Mouse (Mus musculus) adrenal gland, postnatal 25 days (tissue): Measurements from ENCODE around the gene Rgl1. TPM values are rescaled to one million over a fixed set of nuclear protein-coding genes. Genes with fewer than 3 reads are reported as not detected.

Experiments used
- DNase-seq: peaks from one replicate; pipeline ENCODE4 v3.0.0; 2021; ENCODE audit warnings: mixed read lengths
- total RNA-seq: library from RNA; stranded (reverse); gene quantifications from 2 replicates; pipeline ENCODE4 v1.2.3, GENCODE M21; 2021

Gene Rgl1
- total RNA-seq, 1 experiment from 2014 or later, result 31.1 TPM

GRCm38 (mm10) chr1:152542747-152543378 is 223.3 kb downstream of the Rgl1 start:
- no peak for DNase-seq

- DNase-seq, result no peak
Measured at GRCm38 (mm10) chr1:152540304-152540887, 225.8 kb downstream of the Rgl1 start.

- DNase-seq, result no peak
Measured at GRCm38 (mm10) chr1:152538817-152539216, 227.3 kb downstream of the Rgl1 start.

GRCm38 (mm10) chr1:152537186-152537585 is 229.0 kb downstream of the Rgl1 start:
- DNase-seq, result no peak

GRCm38 (mm10) chr1:152536416-152537018 is 229.6 kb downstream of the Rgl1 start:
- DNase-seq, result peak; percentile 77

GRCm38 (mm10) chr1:152534531-152534930 is 231.6 kb downstream of the Rgl1 start:
- no peak for DNase-seq

GRCm38 (mm10) chr1:152531498-152531897 is 234.7 kb downstream of the Rgl1 start:
- DNase-seq, result peak; percentile 15

- no peak for DNase-seq
Measured at GRCm38 (mm10) chr1:152528778-152529177, 237.4 kb downstream of the Rgl1 start.

- no peak for DNase-seq
Measured at GRCm38 (mm10) chr1:152528214-152528613, 237.9 kb downstream of the Rgl1 start.

- no peak for DNase-seq
Measured at GRCm38 (mm10) chr1:152526154-152526553, 240.0 kb downstream of the Rgl1 start.

- peak; percentile 52 for DNase-seq
Measured at GRCm38 (mm10) chr1:152524987-152525648, 241.0 kb downstream of the Rgl1 start.

- no peak for DNase-seq
Measured at GRCm38 (mm10) chr1:152524098-152524892, 241.9 kb downstream of the Rgl1 start.

GRCm38 (mm10) chr1:152523292-152523691 is 242.9 kb downstream of the Rgl1 start:
- DNase-seq, result no peak

- no peak for DNase-seq
Measured at GRCm38 (mm10) chr1:152522226-152522625, 243.9 kb downstream of the Rgl1 start.

GRCm38 (mm10) chr1:152520798-152521575 is 245.2 kb downstream of the Rgl1 start:
- DNase-seq, result peak; percentile 61

- no peak for DNase-seq
Measured at GRCm38 (mm10) chr1:152518971-152519370, 247.2 kb downstream of the Rgl1 start.

GRCm38 (mm10) chr1:152517057-152517570 is 249.0 kb downstream of the Rgl1 start:
- DNase-seq, result no peak

GRCm38 (mm10) chr1:152514256-152514655 is 251.9 kb downstream of the Rgl1 start:
- DNase-seq, result no peak

GRCm38 (mm10) chr1:152511237-152511636 is 254.9 kb downstream of the Rgl1 start:
- no peak for DNase-seq

GRCm38 (mm10) chr1:152508481-152509220 is 257.5 kb downstream of the Rgl1 start:
- no peak for DNase-seq

- no peak for DNase-seq
Measured at GRCm38 (mm10) chr1:152506726-152507125, 259.4 kb downstream of the Rgl1 start.
